Mouse (Mus musculus) limb, embryonic 15.5 days (tissue): ENCODE results near the gene Tbcd. TPM values are rescaled to one million over a fixed set of nuclear protein-coding genes. Genes with fewer than 3 reads are reported as not detected.

Source experiments
- ATAC-seq: fragments of 200-750 bp; cut with Nextera tagmentation; 2 replicates; pipeline ENCODE4 v1.8.0; 2017; ENCODE audit warnings: low read depth, moderate TSS enrichment; ENCODE audit not compliant: insufficient number of reproducible peaks, low FRiP score, low TSS enrichment
- H3K27ac ChIP-seq: fragments of 300-500 bp; sonication (generic); 2 replicates; pipeline ENCODE4 v1.5.1; 2015; ENCODE audit warnings: moderate library complexity, mild to moderate bottlenecking, inconsistent platforms
- H3K27me3 ChIP-seq: fragments of 300-500 bp; sonication (generic); 2 replicates; pipeline ENCODE4 v1.6.1; 2015; ENCODE audit warnings: inconsistent platforms
- H3K36me3 ChIP-seq: fragments of 300-500 bp; sonication (generic); 2 replicates; pipeline ENCODE4 v1.6.1; 2015; ENCODE audit warnings: inconsistent platforms
- H3K4me1 ChIP-seq: fragments of 300-500 bp; sonication (generic); 2 replicates; pipeline ENCODE4 v1.6.1; 2015; ENCODE audit warnings: inconsistent platforms
- H3K4me2 ChIP-seq: fragments of 300-500 bp; sonication (generic); 2 replicates; pipeline ENCODE4 v1.6.1; 2015; ENCODE audit warnings: mild to moderate bottlenecking, inconsistent platforms
- H3K4me3 ChIP-seq: fragments of 300-500 bp; sonication (generic); 2 replicates; pipeline ENCODE4 v1.5.1; 2015; ENCODE audit warnings: mild to moderate bottlenecking, inconsistent platforms
- H3K9ac ChIP-seq: fragments of 300-500 bp; sonication (generic); 2 replicates; pipeline ENCODE4 v1.6.1; 2015; ENCODE audit warnings: inconsistent platforms
- H3K9me3 ChIP-seq: fragments of 300-500 bp; sonication (generic); 2 replicates; pipeline ENCODE4 v1.6.1; 2016; ENCODE audit warnings: inconsistent platforms
- WGBS: fragments of 180-500 bp; shearing (Covaris S2); methylation state at CpG from one replicate; pipeline ENCODE4 v1.1.7; 2015; 5-methylcytosine and 5-hydroxymethylcytosine counted together
- polyA plus RNA-seq: library from polyadenylated mRNA; unstranded; fragments of >200 nt; fragmentation: Nextera tagmentation; extraction: Ambion mirVana; gene quantifications from 2 replicates; pipeline ENCODE4 v1.2.1, GENCODE M21; 2015

The Tbcd gene
- polyA plus RNA-seq, 1 experiment from 2014 or later: 51.8 TPM

GRCm38 (mm10) chr11:121434156-121435155 lies 17.3 kb upstream of the Tbcd start, which contains the start of gene Fn3k:
Gene Fn3k (plus strand): TSS chr11:121434913.
- 0 out of 2 replicates have a peak within 1 kb of the TSS, but pooled peaks have one; percentile 29 for H3K9ac ChIP-seq
- H3K27ac ChIP-seq: no peak within 1 kb of the TSS
- WGBS: 7% methylated on average over 29 of the region's 30 CpGs

DNA sequence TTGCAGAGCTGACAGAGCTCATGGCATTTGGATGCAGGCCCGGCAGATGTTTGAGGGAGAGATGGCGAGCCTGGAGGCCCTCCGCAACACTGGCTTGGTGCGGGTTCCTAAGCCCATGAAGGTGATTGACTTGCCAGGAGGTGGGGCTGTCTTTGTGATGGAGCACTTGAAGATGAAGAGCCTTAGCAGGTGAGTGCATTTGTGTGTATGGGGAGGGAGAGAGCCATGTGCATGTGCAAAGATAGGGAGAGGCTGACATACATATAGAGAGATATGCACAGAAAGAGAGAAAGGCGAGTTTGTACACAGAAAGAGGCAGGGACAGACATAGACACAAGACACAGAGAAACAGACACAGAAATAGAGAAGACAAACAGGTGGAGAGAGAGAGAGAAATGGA lies 14.5 kb upstream of the Tbcd start:
- Histone ChIP-seq H3K27me3 (no peaks in the 10 kb centered on the region), H3K4me3 (no peak overlapping the region), H3K9ac (no peak overlapping the region), H3K4me2 (no peak overlapping the region), H3K9me3 (no peaks in the 10 kb centered on the region), H3K36me3 (no peaks in the 10 kb centered on the region), H3K27ac (no peak overlapping the region), H3K4me1 (peaks cover 12% of the 10 kb centered on the region)
- 72% methylated on average over 5 of the region's 5 CpGs for WGBS
- no peak for ATAC-seq

More at GRCm38 (mm10) chr11:121434156-121435155, 17.3 kb upstream of the Tbcd start, which contains the start of gene Fn3k:
- no peaks in the 10 kb centered on the region for H3K27me3 ChIP-seq
- ATAC-seq: peak; percentile 84
- peak within 1 kb of the TSS; percentile 41 for H3K4me3 ChIP-seq
- H3K4me2 ChIP-seq: peak within 1 kb of the TSS; percentile 87
- peaks cover 6% of the 10 kb centered on the region for H3K36me3 ChIP-seq
- no peaks in the 10 kb centered on the region for H3K9me3 ChIP-seq
- peaks cover 12% of the 10 kb centered on the region for H3K4me1 ChIP-seq

DNA sequence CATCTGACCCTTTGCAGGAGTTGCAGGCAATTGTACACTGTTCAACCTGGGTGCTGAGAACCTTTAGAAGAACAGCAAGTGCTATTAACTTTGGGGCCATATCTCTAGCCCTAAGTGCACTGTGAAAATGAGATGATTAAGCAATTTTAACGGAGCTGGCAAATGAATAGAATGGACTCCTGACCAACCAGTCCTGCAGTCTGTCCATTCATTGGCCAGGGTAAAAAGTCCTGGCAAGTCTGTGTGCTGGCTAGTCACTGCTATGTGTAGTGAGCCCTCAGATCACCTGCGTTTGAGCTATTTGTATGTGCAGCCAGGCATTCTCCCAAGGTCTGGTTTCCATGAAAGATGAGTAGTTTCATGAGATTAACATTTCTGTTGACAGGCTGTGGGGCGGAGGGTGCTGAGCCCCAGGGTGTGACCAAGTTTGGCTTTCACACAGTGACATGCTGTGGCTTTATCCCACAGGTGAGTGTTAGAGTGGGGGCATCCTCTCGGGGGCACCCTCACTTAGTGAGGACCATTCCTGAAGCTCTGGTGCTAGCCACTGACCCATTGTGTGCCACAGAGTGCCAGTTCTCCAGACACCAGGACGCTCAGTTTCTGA lies 12.0 kb upstream of the Tbcd start:
- H3K4me3 ChIP-seq: no peak overlapping the region
- H3K36me3 ChIP-seq: no peaks in the 10 kb centered on the region
- no peak overlapping the region for H3K27ac ChIP-seq
- 56% methylated on average over 5 of the region's 5 CpGs for WGBS
- 0 out of 2 replicates have a peak, but pooled peaks have one; percentile 19 for ATAC-seq
- H3K9me3 ChIP-seq: no peaks in the 10 kb centered on the region
- no peak overlapping the region for H3K9ac ChIP-seq
- no peak overlapping the region for H3K4me2 ChIP-seq
- no peaks in the 10 kb centered on the region for H3K27me3 ChIP-seq
- H3K4me1 ChIP-seq: peaks cover 3% of the 10 kb centered on the region; the same call in 1 of the 2 replicates

- WGBS: 82% methylated on average over 4 of the region's 4 CpGs
- H3K36me3 ChIP-seq: no peaks in the 10 kb centered on the region
- H3K4me1 ChIP-seq: no peaks in the 10 kb centered on the region
- no peaks in the 10 kb centered on the region for H3K9me3 ChIP-seq
- no peak overlapping the region for H3K9ac ChIP-seq
- H3K27me3 ChIP-seq: no peaks in the 10 kb centered on the region
- no peak for ATAC-seq
- no peak overlapping the region for H3K27ac ChIP-seq
- H3K4me2 ChIP-seq: no peak overlapping the region
- no peak overlapping the region for H3K4me3 ChIP-seq
Measured at GRCm38 (mm10) chr11:121441653-121442052, 10.1 kb upstream of the Tbcd start.

DNA sequence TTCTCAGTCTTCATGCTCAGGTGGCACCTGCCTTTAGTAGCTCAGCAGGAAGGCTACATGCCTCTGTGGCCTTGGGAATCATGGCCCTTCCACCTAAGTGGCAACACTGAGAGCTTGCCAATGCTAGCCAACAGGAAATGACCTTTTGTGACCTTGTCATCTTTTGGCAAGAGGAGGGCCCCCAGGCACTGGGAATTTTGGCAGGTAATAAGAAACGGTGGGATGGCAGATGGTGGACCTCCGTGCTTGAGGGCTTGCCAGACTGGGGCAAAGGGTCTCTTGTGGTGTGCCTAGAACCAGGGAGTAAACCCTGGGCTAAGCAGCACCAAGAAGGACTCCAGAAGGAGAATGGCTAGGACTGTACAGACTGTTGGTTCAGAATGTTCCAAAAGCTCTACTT lies 9.7 kb upstream of the Tbcd start:
- H3K36me3 ChIP-seq: no peaks in the 10 kb centered on the region
- H3K27ac ChIP-seq: no peak overlapping the region
- WGBS: 45% methylated on average over 2 of the region's 2 CpGs
- H3K4me2 ChIP-seq: no peak overlapping the region
- no peak overlapping the region for H3K4me3 ChIP-seq
- H3K9ac ChIP-seq: no peak overlapping the region
- H3K4me1 ChIP-seq: no peaks in the 10 kb centered on the region
- no peaks in the 10 kb centered on the region for H3K9me3 ChIP-seq
- ATAC-seq: no peak
- H3K27me3 ChIP-seq: no peaks in the 10 kb centered on the region

DNA sequence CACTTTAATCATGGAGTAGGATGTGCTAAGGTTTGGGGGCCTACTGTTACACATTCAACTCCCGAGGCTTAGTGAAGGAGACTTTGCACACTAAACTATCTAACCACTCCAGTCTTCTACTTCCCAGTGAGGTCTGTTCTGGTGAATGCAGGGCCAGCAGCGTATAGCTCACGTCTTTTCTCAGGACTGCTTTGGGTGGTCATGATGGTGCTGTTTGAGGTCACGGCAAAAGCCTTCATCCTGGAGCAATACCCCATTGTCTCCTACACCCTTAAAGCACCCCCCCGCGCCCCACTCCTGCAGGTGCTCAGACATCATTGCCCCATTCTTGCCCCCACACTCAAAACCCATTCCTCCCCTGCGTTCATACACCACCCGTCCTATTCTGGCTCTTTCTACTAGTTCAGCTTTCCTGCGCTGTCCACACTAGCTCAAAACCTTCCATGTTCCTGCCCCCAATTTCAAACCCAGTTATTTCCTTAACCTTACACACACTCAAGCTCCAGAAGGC lies 478 bp upstream of the Tbcd start:
- WGBS: 17% methylated on average over 9 of the region's 9 CpGs
- Histone ChIP-seq H3K4me3 (peak overlapping the region; percentile 98), H3K36me3 (peaks cover 8% of the 10 kb centered on the region), H3K4me2 (peak overlapping the region; percentile 67), H3K9ac (no peak overlapping the region), H3K27me3 (no peaks in the 10 kb centered on the region), H3K9me3 (no peaks in the 10 kb centered on the region), H3K4me1 (peaks cover 10% of the 10 kb centered on the region; the same call in 1 of the 2 replicates), H3K27ac (peak overlapping the region; percentile 72)
- no peak for ATAC-seq

DNA sequence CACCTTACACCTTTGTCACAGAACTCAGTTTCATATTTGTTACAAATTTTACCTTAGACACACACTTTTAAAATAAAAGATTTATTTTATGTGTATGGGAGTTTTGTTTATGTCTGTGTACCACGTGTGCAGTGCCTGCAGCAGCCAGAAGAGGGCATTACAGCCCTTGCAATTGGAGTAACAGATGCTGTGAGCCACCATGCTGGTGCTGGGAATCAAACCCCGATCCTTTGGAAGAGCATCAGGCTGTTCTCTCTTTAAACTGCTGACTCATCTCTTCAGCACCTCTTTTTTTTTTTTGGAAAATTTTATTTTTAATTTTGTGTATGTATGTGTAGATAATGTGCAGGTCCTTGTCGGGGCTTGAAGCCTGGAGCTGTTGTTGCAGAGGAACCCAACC lies 6.1 kb downstream of the Tbcd start:
- Histone ChIP-seq H3K4me2 (no peak overlapping the region), H3K9me3 (no peaks in the 10 kb centered on the region), H3K4me3 (no peak overlapping the region), H3K36me3 (peaks cover 56% of the 10 kb centered on the region), H3K27ac (no peak overlapping the region), H3K27me3 (no peaks in the 10 kb centered on the region), H3K9ac (no peak overlapping the region), H3K4me1 (peaks cover 4% of the 10 kb centered on the region; the same call in 1 of the 2 replicates)
- no peak for ATAC-seq
- 90% methylated on average over 3 of the region's 3 CpGs for WGBS

DNA sequence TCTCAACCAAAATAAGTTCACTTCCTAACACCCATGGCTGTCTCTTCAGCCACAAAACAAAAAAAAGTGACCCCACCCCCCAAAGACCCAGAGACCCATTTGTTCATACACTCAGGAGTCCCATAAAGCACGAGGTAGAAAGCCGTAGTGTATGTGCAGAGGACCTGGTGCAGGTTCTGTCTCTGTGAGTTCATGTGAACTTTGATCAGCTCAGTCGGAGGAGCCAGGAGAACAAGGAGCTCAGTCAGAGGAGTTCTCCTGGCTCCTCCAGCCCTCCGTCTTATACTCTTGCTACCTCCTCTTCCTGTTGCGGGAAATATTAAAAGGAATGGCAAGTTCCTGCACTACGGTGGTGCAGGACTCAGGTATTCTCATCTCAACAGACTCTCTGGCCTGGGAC lies 15.7 kb downstream of the Tbcd start:
- Histone ChIP-seq H3K27me3 (no peaks in the 10 kb centered on the region), H3K9ac (no peak overlapping the region), H3K36me3 (peaks cover 40% of the 10 kb centered on the region), H3K4me1 (no peaks in the 10 kb centered on the region), H3K9me3 (no peaks in the 10 kb centered on the region), H3K4me3 (no peak overlapping the region), H3K4me2 (no peak overlapping the region), H3K27ac (no peak overlapping the region)
- 89% methylated on average over 6 of the region's 6 CpGs for WGBS
- ATAC-seq: no peak

- WGBS: 85% methylated on average over 3 of the region's 3 CpGs
- H3K4me2 ChIP-seq: no peak overlapping the region
- H3K36me3 ChIP-seq: peaks cover 12% of the 10 kb centered on the region
- no peak overlapping the region for H3K4me3 ChIP-seq
- peaks cover 4% of the 10 kb centered on the region; the same call in 1 of the 2 replicates for H3K4me1 ChIP-seq
- H3K27ac ChIP-seq: no peak overlapping the region
- ATAC-seq: no peak
- H3K9me3 ChIP-seq: no peaks in the 10 kb centered on the region
- no peak overlapping the region for H3K9ac ChIP-seq
- H3K27me3 ChIP-seq: no peaks in the 10 kb centered on the region
Measured at GRCm38 (mm10) chr11:121474831-121475230, 23.1 kb downstream of the Tbcd start.

- Histone ChIP-seq H3K9me3 (no peaks in the 10 kb centered on the region), H3K4me1 (peaks cover 4% of the 10 kb centered on the region; the same call in 1 of the 2 replicates), H3K4me2 (no peak overlapping the region), H3K27me3 (no peaks in the 10 kb centered on the region), H3K27ac (no peak overlapping the region), H3K36me3 (peaks cover 12% of the 10 kb centered on the region), H3K9ac (no peak overlapping the region), H3K4me3 (no peak overlapping the region)
- 27% methylated on average over 9 of the region's 9 CpGs for WGBS
- no peak for ATAC-seq
Measured at GRCm38 (mm10) chr11:121475699-121476415, 24.1 kb downstream of the Tbcd start.

DNA sequence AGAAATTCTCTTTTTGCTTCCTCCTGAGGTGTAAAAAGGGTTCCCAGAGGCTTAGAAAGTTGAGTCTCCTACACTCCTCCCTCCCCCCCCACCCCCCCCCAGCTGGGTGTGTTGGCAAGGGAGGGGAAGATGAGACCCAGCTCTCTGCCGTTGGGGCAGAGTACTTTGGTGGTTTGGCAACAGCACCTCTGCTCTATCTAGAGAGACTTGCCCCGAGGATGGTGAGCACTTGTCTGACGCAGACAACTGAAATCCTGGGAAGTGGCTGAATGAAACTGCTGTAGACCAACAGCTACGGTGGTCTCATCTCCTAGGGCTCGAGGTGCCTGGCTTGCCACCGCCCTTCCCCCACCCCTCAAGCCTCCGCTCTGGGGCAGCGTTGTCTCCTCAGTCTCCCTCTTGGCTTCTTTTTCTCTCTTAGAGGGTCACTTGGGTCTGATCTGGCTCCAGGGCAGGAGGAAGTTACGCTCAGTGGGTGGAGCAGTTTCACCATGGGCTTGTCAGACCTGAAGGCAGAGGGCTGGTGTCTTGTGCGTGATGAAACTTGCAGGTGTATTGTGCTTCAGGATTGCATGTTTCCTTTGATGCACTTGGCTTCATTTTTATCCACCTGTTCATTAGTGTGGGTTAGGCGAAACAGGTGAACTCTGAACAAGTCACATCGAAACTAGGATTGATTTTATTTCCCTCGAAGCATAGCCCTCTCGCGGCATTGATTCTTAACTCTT lies 27.9 kb downstream of the Tbcd start:
- no peak overlapping the region for H3K9ac ChIP-seq
- 76% methylated on average over 15 of the region's 15 CpGs for WGBS
- no peak overlapping the region for H3K4me3 ChIP-seq
- H3K27ac ChIP-seq: 0 out of 2 replicates have a peak overlapping the region, but pooled peaks have one; percentile 61
- no peak for ATAC-seq
- H3K27me3 ChIP-seq: no peaks in the 10 kb centered on the region
- H3K9me3 ChIP-seq: no peaks in the 10 kb centered on the region
- peaks cover 4% of the 10 kb centered on the region; the same call in 1 of the 2 replicates for H3K4me1 ChIP-seq
- no peak overlapping the region for H3K4me2 ChIP-seq
- H3K36me3 ChIP-seq: peaks cover 15% of the 10 kb centered on the region
